Mouse (Mus musculus): ENCODE data around the gene Wwc1. TPM values are rescaled to one million over a fixed set of nuclear protein-coding genes. Genes with fewer than 3 reads are reported as not detected.

Wwc1 gene
- polyA plus RNA-seq (2017; shearing (Covaris generic)): under 1 TPM in 1 of 2 experiments, not detected in 1; 0.12 TPM

DNA sequence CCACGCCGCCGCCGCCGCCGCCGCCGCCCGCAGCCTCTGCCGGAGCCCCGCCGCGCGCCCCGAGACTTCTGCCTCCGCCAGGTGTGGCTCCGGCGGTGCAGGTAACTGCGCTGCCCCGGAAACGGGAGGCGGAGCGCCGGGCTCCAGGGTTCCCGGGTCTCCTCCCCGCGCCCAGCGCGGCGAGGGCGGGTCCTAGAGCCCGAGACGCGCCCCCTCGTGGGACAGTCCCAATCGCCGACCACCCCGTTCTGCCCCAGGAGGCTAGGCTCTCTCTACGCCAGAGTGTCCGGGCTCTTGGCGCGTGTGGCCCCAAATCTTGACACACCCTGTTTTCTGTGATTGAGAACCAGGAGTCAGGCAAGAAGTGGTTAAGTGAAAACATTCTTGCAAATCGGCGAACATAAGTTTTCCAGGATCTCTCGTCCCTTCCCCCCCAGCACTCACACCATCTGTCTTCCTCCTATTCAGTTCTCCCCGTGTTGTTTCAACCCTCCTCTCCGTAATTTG is at the start of gene Wwc1:
Gene Wwc1, minus strand, starts transcription at position 117 of the 507 bp plus-strand sequence.
- no peak for ATAC-seq

DNA sequence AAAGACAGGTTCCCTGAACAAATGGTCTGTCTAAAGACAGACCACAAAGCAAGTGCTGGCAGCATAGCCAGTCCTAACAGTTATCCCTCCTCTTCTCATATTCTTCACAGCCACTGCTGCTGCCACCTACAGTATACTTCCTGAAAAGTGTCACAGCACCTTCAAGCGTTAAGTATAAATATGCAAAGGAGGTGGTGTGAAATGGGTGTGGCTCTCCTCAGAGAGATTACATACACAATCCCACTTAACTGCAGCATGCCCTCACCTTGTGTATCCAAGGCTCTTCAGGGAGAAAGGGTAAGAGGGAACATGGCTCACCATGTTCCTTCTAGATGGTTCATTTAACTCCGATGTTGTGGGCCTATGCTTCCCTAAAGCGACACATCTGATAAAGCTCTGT is 39.7 kb upstream of the Wwc1 start:
- no peak for ATAC-seq

DNA sequence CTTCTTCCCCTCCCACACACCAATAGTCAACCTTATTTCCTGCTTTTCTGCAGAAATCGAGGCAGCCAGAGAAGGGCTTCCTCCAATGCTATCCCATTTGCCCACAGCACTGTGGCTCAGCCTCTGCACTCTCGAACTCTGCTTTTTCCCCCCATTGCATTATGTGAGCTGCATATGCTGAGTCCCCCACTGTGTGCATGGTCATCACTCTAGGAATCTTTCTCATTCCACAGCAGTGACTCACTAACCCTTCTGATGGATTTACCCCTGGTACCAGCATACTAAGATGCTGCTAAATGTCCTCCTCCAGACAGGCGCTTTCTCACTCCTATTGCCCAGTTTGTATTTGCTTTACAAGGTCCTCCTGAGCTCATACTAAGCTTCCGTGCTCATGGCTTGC is 32.9 kb upstream of the Wwc1 start:
- no peak for ATAC-seq

DNA sequence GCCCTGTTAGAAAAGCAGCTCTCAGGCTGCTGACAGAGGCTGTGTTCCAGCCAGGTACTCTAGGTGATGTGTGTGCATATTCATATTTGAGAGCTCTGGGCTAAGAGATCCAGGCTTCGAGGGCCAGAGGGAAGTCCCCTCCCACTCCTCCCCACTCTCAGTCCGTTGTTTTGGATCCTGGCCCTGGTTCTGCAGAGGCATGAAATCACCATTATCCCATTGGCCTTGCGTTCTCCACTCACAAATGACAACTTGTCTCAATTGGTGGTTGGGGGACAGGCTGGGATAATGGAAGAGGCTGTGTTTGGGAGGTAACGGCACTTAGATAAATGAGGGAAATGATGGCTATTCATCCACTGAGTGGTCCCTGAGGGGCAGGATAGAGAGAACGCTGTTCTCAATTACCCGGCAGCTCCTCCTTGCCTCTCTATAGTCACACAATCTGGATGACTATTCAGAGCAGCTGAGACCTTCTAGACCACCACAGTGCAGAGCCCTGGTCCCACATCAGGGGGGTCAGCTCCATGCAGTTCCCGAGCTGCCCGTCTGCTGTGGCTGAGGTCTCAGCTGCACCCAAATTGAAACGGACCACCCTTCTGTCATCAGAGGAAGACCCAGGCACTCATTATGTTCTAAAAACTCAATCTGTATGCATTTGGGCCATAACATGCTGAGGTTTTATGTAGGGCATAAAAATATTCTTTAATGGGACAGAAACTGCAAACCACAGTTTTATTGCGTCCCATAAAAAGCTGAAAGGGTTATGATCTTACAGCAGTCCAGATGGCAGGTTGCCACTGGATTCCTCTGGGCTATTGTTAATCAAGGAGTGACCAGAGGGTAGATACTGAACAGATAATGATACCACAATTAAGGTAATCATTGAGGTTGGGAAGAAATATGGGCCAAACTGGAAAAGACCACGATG is 29.2 kb upstream of the Wwc1 start:
- no peak for ATAC-seq

DNA sequence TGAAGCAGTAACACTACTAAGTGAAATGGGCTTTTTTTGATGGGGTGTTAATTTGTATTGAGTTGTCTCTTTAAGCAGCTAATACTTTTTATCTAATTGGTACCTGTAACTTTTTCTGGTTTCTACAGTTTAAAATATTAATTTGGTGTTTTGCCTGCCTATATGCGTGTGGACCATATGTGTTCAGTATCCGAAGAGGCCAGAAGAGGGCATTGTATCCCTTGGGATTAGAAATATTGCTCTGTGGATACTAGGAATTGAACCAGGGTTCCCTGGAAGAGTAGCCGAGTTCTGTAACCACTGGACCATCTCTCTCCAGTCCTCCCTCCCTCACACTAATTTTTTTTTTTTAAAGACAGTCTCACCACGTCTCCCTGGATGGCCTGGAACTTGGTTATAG is 22.6 kb upstream of the Wwc1 start:
- ATAC-seq: no peak

DNA sequence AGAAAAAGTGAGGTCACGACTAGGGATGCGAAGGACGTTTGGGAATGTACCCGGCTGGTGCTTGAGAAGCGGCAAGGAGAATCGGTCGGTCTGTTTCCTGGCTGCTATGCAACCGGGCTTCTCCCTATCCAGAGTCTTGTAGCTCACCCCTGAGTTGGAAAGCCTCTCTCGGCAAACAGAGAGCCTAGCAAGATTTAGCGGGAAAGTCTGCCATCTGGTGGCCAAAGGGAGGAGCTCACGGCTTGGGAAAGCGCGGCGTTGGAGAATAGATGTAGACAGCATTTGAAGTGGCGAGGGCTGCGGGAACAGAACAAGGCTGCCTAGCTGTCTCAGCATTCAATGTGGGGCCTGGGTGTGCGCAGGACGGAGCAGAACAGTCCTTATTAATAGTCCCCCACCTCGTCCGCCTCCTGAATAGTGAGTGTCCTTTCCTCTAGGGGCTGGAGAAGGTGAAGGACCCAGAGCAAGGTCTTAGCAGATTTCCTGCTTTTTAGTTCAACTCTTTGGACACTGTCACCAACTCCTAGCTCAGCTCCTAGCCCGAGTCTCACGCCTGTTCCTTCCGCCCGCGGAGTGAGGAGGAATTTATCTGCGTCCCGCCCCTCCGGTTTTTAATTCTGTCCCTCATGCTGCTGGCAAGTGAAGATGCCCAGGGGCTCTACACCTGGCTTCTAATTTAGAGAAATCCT is 21.1 kb upstream of the Wwc1 start:
- ATAC-seq: peak; percentile 45

DNA sequence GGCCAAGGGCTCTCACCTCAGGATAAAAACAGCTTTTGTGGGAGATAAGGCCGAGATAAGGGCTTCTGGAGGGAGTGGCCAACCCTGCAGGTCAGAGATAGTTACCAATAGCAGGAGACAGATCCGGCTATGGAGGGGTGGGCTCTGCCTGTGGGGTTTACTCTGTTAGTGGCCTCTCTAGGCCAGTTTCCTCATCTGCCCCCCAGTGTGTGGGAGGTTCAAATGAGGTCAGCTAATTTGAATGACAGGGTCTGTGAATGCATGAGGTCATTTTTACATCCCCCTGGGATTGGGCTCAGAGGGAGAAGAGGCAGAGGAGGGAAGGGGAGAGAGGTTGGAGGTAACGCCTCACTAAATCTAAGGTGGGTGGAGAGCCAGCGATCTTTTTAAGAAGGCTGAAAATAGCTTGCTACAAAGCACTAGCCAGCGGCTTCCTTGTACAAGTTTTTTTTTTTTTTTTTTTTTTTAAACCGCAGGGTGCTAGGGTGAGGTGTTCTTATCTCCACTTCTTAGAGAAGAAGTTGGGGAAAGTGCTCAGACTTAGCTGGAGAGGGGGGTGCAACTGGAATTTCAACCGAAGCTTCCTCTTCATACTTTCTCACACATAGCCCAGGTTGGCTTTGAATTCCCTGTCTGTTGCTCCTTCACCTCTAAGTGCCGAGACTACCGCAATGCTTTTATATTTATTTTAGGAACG is 20.4 kb upstream of the Wwc1 start:
- no peak for ATAC-seq

DNA sequence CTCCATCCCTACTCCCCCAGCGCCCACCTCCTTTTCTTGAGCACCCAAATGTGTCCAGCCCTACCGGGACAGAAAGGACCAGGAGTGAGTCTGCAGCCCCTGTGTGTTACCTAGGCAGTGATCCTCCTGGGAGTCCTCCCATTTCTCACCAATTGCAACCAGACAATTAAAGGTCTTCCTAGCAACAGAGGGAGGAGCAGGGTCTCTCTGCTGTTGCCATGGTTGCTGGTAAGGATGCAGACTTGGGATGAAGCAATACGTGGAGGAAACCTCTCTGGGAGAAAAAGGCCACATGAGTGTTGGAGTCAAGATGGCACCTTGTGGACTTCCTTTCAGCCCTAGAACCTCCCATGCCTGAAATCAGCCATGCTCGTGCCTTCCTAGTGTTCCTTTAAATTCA is 19.7 kb upstream of the Wwc1 start:
- ATAC-seq: no peak

DNA sequence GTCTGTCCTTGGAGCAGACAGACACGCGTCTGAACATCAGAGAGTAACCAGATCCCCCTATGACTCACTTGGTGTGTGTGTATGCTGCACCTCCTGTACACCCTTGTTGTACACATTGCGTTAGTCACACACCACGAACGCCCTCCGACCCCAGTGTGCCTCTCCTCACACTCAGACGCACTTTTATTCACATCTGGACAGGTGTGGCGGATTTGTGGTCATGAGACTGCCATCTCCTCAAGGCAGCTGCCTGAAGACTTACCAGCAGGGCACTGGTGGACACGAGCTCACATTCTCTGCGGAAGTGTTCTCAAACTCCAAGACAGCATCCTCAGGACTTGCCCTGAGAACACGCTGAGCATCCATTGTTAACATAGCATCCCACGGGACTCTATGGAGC is 17.7 kb upstream of the Wwc1 start:
- no peak for ATAC-seq

DNA sequence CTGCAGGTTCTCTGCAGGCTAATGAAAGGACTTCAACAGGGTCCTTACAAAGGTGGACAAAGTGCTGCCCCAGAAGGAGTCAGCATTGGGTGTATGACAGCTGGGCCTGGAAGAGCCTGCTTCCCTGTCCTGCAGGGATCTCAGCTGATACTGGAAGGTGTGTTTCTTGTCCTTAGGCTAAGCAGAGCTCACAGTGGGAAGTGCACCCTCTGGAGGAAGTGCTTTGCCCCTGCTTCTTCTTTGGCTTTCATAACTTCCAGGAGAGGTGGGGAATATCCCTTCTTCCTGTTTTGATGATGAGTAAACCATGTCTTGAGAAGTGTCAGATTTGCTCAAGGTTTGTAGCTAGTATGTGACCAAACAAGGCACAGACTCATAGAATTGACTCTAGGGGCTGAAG is 15.0 kb upstream of the Wwc1 start:
- no peak for ATAC-seq

GRCm38 (mm10) chr11:35991846-35992245 is 11.5 kb upstream of the Wwc1 start:
- ATAC-seq: no peak

GRCm38 (mm10) chr11:35989967-35990366 is 9.6 kb upstream of the Wwc1 start:
- ATAC-seq: no peak

- peak; percentile 85 for ATAC-seq
Observed at GRCm38 (mm10) chr11:35985841-35986393, 5.6 kb upstream of the Wwc1 start.

DNA sequence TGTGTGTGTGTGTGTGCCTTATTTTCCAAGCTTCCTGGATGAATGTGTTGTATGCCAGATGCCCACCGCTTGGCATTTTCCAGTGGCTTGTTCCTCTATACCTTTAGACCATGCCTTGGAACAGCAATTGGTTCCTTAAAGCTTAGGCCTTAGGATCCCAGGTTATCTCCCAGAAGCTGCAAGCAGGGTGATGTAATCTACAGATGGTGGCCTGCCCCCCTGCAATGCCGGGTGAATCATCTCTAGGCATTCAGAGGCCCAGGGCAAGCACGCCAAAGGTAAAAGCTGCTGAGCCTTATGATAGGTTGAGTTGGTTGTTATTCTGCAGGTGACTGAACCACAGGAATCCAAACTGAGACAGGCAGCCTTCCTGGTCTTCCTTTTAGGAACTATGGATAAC is 2.4 kb upstream of the Wwc1 start:
- no peak for ATAC-seq

DNA sequence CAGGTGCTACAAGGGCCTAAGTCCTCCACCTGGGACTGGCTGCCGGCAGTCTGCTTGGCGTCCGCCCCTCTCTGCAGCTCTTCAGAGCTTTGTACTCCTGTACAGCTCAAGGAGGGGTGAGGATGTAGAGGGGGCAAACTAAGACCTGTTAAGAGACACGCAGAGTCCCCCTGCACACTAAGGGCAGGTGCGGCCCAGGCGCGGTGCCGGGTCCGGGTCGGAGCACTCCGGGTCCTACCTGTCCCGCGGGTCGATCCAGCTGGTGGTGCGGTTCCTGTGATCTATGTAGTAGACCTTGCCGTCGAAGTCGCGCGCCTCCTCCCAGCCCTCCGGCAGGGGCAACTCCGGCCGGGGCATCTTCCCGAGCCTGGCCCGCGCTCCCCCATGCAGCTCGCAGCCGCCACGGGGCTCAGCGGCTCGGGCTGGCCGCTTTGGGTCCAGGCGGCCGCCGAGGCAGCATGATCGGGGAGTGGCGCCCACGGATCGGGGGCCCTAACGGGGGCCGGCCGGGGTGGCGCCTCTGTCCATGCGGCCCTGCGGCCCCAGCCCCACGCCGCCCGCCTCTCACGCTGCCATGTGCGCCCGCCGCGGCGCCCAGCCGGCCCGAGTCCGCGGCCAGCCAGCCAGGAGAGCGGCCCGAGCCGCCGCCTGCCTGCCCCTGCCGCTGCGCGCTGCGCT is 455 bp downstream of the Wwc1 start:
- ATAC-seq: no peak

DNA sequence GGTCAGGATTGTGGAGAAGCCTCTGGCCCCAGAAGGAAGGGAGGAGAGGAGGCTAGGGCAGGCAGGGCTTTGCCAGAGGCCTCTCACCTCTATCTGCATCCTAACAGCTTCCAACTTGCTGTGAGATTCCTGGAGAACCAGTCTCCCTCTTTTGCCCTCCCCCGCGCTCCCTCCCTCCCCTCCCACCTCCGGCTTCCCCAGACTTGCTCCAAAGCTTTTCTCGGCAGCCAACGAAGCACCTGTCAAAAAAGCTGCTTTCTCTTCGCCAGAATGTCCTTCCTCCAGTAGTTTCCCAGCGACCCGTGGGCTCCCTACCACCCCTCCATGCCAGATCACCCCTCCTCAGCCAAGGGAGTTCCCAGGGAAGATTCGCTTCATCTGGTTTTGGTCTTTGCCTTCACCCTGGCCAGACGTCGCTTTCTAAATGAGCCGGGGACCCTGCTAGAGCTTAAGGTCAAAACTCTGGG is 1.0 kb downstream of the Wwc1 start:
- ATAC-seq: no peak

DNA sequence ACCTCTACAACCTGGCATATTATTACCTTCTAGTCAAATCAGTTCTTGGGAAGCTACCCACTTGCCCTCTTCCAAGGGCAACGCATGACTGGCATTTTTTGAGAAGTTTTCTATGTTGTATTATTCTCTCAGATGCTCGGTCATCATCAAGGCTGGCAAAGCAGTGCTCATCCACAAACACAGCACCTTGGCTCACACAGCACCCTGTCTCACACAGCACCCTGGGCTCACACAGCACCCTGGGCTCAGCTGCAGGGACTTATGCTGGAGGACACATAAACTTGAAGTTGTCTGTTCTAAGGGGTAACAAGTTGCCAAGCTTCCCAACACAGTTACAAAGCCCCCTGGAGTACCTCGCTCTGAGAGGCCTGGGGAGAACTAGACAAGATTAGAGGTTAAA is 2.5 kb downstream of the Wwc1 start:
- ATAC-seq: no peak

DNA sequence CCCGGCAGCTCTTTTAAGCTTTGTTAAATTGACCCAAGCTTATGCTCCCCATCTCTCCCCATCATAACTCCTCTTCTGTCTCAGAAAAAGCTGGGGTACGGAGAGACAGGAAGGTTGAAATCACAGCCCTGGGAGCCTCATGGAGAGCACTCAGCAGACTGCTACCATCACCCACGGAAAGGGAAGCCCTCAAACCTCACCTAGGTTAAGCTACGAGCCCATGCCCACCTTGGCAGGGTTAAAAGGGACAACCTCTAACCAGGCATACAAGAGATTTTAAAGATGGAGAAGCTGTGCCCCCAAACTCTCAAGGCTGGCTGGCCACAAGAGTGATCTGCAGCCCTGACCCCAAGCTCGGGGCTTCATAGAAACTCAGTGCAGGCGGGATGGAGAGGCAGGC is 3.2 kb downstream of the Wwc1 start:
- ATAC-seq: no peak

DNA sequence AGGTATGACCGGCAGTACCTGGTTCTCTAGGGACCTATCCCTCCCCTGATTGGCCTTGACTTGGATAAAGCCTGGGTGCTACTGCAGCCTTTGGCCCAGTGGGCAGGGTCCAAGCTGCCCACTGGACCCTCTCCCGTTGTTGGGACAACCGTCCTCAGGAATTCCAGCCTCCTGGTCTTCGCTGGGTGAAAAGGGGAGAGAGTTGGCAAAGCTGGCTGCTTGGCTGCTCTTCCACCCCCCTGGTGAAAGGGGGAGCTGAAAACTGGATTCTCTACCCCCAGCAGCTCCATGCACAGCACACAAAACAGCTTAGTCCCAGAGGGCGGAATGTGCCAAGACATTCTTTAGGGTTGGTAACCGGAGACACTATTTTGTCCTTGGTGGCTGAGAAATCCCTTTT is 3.8 kb downstream of the Wwc1 start:
- ATAC-seq: no peak

DNA sequence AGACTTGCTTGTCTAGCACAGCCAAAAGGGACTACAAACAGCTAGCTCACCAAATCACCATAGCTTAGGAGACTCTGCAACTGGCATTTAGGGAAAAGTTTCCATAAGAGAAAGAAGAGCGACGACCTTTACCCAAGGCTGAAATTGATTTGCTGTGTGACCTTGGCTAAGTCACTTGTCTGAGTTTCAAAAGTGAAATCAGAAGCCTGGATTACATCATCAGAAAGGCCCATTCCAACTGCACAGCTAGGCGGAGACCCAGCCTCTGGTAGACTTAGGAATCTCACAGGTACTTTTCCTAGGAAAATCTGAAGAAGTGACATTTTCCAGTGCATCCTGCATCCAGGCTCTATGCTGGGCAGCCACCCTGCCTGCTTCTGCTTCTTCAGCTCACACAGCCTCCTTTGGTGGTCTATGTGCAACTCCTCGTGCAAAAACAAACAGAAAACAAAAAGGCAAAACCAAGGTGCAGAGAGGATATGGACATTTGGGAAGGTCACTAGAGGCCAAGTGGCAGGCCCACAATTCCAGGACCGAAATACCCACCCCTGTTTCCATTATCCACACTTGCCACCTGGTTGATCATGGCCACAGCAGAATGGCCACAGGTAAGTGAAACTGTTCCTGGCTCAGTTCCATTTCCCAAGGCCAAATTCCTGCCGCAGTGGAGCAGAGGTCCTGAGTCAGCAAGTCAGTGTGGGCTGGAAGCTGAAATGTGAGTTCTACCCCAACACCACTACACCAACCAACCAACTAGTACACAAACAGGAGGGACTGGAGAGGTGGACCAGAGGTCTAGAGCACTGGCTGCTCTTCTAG is 5.5 kb downstream of the Wwc1 start:
- ATAC-seq: no peak

- ATAC-seq: no peak
Observed at GRCm38 (mm10) chr11:35973135-35973534, 7.2 kb downstream of the Wwc1 start.

Data from CD4-positive, CD25-positive, alpha-beta regulatory T cell, adult 4 months (primary cell).